Mouse (Mus musculus): Measurements from ENCODE around the gene Lta. TPM values are rescaled to one million over a fixed set of nuclear protein-coding genes. Genes with fewer than 3 reads are reported as not detected.

The Lta gene
- total and polyA plus RNA-seq, 2 experiments, result not detected

GRCm38 (mm10) chr17:35245731-35246623, 40.8 kb upstream of the Lta start:
- Histone ChIP-seq H3K36me3 (ENCODE audit: control insufficient read depth, insufficient read depth, low read length) (peaks cover 61% of the 10 kb centered on the region), H3K9ac (ENCODE audit: low read depth, low read length) (no peak overlapping the region), H3K4me1 (ENCODE audit: control insufficient read depth, insufficient read depth, low read length) (peaks cover 10% of the 10 kb centered on the region), H3K27me3 (ENCODE audit: control insufficient read depth, insufficient read depth, low read length) (no peaks in the 10 kb centered on the region), H3K79me2 (ENCODE audit: control insufficient read depth, insufficient read depth, low read length) (peaks cover 29% of the 10 kb centered on the region), H3K4me3 (ENCODE audit: insufficient read depth, low read depth, low read length) (no peak overlapping the region), H3K27ac (replicated peaks; ENCODE audit: insufficient read depth, low read depth, low read length) (no peak overlapping the region)
- 82% methylated on average over 15 of the region's 15 CpGs for WGBS
- no peak for DNase-seq (ENCODE audit: extremely low read depth, low read depth, low spot score)
- no peak for TF ChIP-seq POLR2A (IDR thresholded peaks at IDR 0.05; ENCODE audit: extremely low read depth, insufficient read depth, low read length)
- peak; percentile 16; the same call in 1 of the 2 replicates for TF ChIP-seq CTCF (IDR thresholded peaks at IDR 0.05; ENCODE audit: low read depth, low read length)

- H3K27ac ChIP-seq (replicated peaks; ENCODE audit: insufficient read depth, low read depth, low read length), result no peak overlapping the region
- TF ChIP-seq CTCF (IDR thresholded peaks at IDR 0.05; ENCODE audit: low read depth, low read length) (no peak), POLR2A (IDR thresholded peaks at IDR 0.05; ENCODE audit: extremely low read depth, insufficient read depth, low read length) (no peak)
- peaks cover 29% of the 10 kb centered on the region for H3K79me2 ChIP-seq (ENCODE audit: control insufficient read depth, insufficient read depth, low read length)
- DNase-seq (ENCODE audit: extremely low read depth, low read depth, low spot score), result no peak
- H3K4me3 ChIP-seq (ENCODE audit: insufficient read depth, low read depth, low read length), result no peak overlapping the region
- H3K27me3 ChIP-seq (ENCODE audit: control insufficient read depth, insufficient read depth, low read length), result no peaks in the 10 kb centered on the region
- no peak overlapping the region for H3K9ac ChIP-seq (ENCODE audit: low read depth, low read length)
- H3K4me1 ChIP-seq (ENCODE audit: control insufficient read depth, insufficient read depth, low read length), result peaks cover 16% of the 10 kb centered on the region
- H3K36me3 ChIP-seq (ENCODE audit: control insufficient read depth, insufficient read depth, low read length), result peaks cover 59% of the 10 kb centered on the region
- 41% methylated on average over 2 of the region's 2 CpGs for WGBS
These were observed 39.8 kb upstream of the Lta start for GRCm38 (mm10) chr17:35244999-35245398.

GRCm38 (mm10) chr17:35243086-35243485, 37.9 kb upstream of the Lta start:
- Histone ChIP-seq H3K36me3 (ENCODE audit: control insufficient read depth, insufficient read depth, low read length) (peaks cover 44% of the 10 kb centered on the region), H3K4me3 (ENCODE audit: insufficient read depth, low read depth, low read length) (peak overlapping the region; percentile 83), H3K27me3 (ENCODE audit: control insufficient read depth, insufficient read depth, low read length) (no peaks in the 10 kb centered on the region), H3K79me2 (ENCODE audit: control insufficient read depth, insufficient read depth, low read length) (peaks cover 29% of the 10 kb centered on the region), H3K27ac (replicated peaks; ENCODE audit: insufficient read depth, low read depth, low read length) (no peak overlapping the region), H3K4me1 (ENCODE audit: control insufficient read depth, insufficient read depth, low read length) (peaks cover 16% of the 10 kb centered on the region), H3K9ac (ENCODE audit: low read depth, low read length) (peak overlapping the region; percentile 89)
- WGBS, result 11% methylated on average over 16 of the region's 16 CpGs
- DNase-seq (ENCODE audit: extremely low read depth, low read depth, low spot score), result no peak
- TF ChIP-seq POLR2A (IDR thresholded peaks at IDR 0.05; ENCODE audit: extremely low read depth, insufficient read depth, low read length), result no peak
- no peak for TF ChIP-seq CTCF (IDR thresholded peaks at IDR 0.05; ENCODE audit: low read depth, low read length)

- Histone ChIP-seq H3K79me2 (ENCODE audit: control insufficient read depth, insufficient read depth, low read length) (peaks cover 29% of the 10 kb centered on the region), H3K36me3 (ENCODE audit: control insufficient read depth, insufficient read depth, low read length) (peaks cover 37% of the 10 kb centered on the region), H3K27ac (replicated peaks; ENCODE audit: insufficient read depth, low read depth, low read length) (peak overlapping the region; percentile 82), H3K4me1 (ENCODE audit: control insufficient read depth, insufficient read depth, low read length) (peaks cover 16% of the 10 kb centered on the region), H3K27me3 (ENCODE audit: control insufficient read depth, insufficient read depth, low read length) (no peaks in the 10 kb centered on the region), H3K4me3 (ENCODE audit: insufficient read depth, low read depth, low read length) (peak overlapping the region; percentile 83), H3K9ac (ENCODE audit: low read depth, low read length) (peak overlapping the region; percentile 89)
- peak; percentile 60 for DNase-seq (ENCODE audit: extremely low read depth, low read depth, low spot score)
- WGBS, result under 1% methylated on average over 55 of the region's 55 CpGs
- TF ChIP-seq CTCF (IDR thresholded peaks at IDR 0.05; ENCODE audit: low read depth, low read length), result peak; percentile 37
- TF ChIP-seq POLR2A (IDR thresholded peaks at IDR 0.05; ENCODE audit: extremely low read depth, insufficient read depth, low read length), result no peak
These were observed 37.1 kb upstream of the Lta start for GRCm38 (mm10) chr17:35242015-35242941.

GRCm38 (mm10) chr17:35241305-35242014, 36.3 kb upstream of the Lta start, which contains the start of gene Ddx39b:
Ddx39b (plus strand) TSS chr17:35241746.
- TF ChIP-seq CTCF (IDR thresholded peaks at IDR 0.05; ENCODE audit: low read depth, low read length) (no peak), POLR2A (IDR thresholded peaks at IDR 0.05; ENCODE audit: extremely low read depth, insufficient read depth, low read length) (peak; percentile 80)
- Histone ChIP-seq H3K79me2 (ENCODE audit: control insufficient read depth, insufficient read depth, low read length) (peaks cover 29% of the 10 kb centered on the region), H3K4me1 (ENCODE audit: control insufficient read depth, insufficient read depth, low read length) (peaks cover 16% of the 10 kb centered on the region), H3K27ac (replicated peaks; ENCODE audit: insufficient read depth, low read depth, low read length) (peak within 1 kb of the TSS; percentile 95), H3K27me3 (ENCODE audit: control insufficient read depth, insufficient read depth, low read length) (no peaks in the 10 kb centered on the region), H3K4me3 (ENCODE audit: insufficient read depth, low read depth, low read length) (peak within 1 kb of the TSS; percentile 83), H3K36me3 (ENCODE audit: control insufficient read depth, insufficient read depth, low read length) (peaks cover 30% of the 10 kb centered on the region), H3K9ac (ENCODE audit: low read depth, low read length) (peak within 1 kb of the TSS; percentile 89)
- DNase-seq (ENCODE audit: extremely low read depth, low read depth, low spot score), result peak; percentile 88
- WGBS, result under 1% methylated on average over 69 of the region's 69 CpGs

All from liver, adult 2 months (tissue).